Mouse (Mus musculus) c-Kit-positive CD71-positive TER-119-negative erythroid progenitor cells, embryonic 14.5 days (primary cell): ENCODE results near the gene Camk1d.

Experiments
- DNase-seq: peaks from one replicate; pipeline ENCODE4 v3.0.0-alpha.2; 2013; ENCODE audit warnings: low read depth

The Camk1d gene

DNA sequence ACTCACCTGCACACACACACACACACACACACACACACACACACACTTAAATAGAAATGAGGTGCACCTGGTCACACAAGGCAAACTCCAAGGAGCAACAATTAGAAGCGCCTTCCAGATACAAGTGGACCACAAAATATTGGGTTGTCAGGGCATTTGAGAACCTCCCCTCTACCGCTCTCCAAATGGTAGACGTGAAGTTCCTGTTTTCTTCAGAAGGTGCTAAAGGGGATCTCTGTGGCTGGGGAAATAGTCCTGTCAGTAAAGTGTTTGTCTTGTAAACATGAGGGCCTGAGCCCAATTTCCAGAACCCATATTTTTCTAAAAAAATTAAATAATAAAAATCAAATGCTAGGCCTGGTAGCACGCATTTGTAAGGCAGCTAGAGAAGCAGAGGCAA lies 4.4 kb downstream of the Camk1d start:
- no peak for DNase-seq

DNA sequence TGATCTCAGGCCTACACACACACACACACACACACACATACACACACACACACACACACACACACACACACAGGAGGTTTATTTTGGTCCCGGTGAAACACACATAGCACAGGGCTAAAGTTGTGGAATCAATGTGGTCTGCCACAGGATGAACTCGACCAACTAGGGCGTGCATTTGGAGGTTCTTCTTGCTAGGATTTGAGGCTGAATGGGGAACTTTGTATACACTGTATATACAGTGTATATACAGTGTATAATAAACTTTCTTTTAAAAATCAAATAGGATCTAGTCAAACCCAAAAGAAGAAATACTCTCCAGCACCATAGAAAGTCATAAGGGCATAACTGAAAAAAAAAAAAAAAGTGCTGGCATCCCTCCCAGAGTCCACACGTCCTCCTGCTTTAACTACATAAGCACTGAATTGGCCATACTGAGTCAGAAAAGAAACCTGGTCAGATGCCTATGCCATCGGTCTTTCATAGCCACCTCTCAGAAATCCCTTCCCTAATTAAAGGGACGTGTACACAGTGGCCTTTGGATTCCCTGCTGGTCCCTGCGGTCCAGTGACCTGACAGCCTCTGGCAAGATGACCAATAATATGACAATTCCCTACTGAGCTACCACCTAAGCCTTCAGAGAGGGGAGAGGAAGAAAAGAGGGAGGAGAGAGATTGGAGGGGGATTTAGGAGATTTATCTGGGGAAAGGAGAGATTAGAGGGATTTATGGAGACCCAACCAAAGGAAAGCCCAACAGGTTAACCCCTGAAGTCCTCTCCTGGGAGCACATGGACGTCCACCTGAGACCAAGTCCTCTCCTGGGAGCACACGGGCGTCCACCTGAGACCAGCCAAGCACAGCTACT lies 6.2 kb downstream of the Camk1d start:
- DNase-seq = no peak

- DNase-seq = no peak
These were observed 7.7 kb downstream of the Camk1d start for GRCm38 (mm10) chr2:5706618-5707017.

GRCm38 (mm10) chr2:5702370-5702769 lies 11.9 kb downstream of the Camk1d start:
- DNase-seq = no peak

- DNase-seq = no peak
These were observed 13.4 kb downstream of the Camk1d start for GRCm38 (mm10) chr2:5700931-5701330.

- DNase-seq = no peak
These were observed 15.9 kb downstream of the Camk1d start for GRCm38 (mm10) chr2:5698451-5698850.

DNA sequence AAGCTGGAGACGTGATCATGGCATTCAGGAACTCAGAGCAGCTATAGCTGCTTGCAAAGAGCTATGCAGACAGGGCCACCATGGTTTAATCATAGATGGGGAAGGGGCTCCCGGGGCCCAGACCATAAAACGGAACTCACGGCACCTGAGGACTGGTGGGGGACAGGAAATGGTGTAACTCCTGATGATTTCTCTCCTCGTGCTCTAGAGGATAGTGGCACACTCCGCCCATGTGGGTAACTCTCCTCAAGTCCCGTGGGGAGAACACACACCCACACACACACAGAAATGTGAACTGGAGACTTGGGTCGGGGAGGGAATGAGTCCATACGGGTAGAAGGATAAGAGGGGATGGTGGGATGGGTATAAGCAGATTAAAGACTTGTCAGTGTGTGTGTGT lies 20.2 kb downstream of the Camk1d start:
- no peak for DNase-seq

GRCm38 (mm10) chr2:5691729-5692128 lies 22.6 kb downstream of the Camk1d start:
- DNase-seq = no peak

- no peak for DNase-seq
These were observed 30.9 kb downstream of the Camk1d start for GRCm38 (mm10) chr2:5683366-5683765.

DNA sequence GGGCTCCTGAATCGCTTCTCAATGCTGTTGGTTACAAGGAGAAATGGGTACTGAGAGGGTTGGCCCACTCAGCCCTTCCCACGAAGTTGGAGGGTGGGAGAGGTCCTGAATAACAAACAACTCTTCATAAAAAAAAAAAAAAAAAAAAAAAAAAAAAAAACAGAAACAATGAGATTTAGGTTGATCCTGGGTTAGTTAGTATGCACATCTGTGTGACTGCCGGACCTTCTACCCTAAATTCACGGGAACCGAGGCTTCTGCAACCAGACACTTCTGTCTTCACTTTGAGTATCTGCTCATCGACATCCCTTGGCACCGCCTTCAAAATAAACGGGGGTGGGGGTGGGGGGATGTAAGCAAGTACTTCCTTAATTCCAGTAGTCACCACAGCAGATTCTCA lies 32.4 kb downstream of the Camk1d start:
- DNase-seq = no peak

- DNase-seq = no peak
These were observed 33.0 kb downstream of the Camk1d start for GRCm38 (mm10) chr2:5681302-5681701.

- DNase-seq = no peak
These were observed 35.3 kb downstream of the Camk1d start for GRCm38 (mm10) chr2:5679055-5679454.

DNA sequence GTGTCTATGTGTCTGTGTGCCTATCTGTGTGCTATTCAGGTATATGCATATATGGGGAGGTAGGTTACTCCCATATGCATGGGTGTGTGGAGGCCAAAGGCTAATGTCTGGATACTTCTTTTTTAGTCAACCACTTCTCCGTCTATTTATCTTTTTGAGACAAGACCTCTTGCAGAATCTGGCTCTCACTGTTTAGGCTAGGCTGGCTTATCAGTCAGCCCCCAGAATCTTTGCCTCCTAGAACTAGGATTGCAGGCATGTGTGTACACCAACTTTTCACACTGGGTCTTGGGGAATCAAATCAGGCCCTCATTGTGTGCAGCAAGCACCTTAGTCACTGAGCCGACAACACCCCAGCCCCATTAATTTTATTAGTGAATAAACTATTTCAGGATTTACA lies 36.8 kb downstream of the Camk1d start:
- DNase-seq = no peak

- DNase-seq = no peak
These were observed 37.5 kb downstream of the Camk1d start for GRCm38 (mm10) chr2:5676786-5677185.

GRCm38 (mm10) chr2:5676143-5676483 lies 38.2 kb downstream of the Camk1d start:
- DNase-seq = no peak

GRCm38 (mm10) chr2:5675431-5676142 lies 38.7 kb downstream of the Camk1d start:
- no peak for DNase-seq

GRCm38 (mm10) chr2:5674512-5674911 lies 39.8 kb downstream of the Camk1d start:
- DNase-seq = no peak

- no peak for DNase-seq
These were observed 40.5 kb downstream of the Camk1d start for GRCm38 (mm10) chr2:5673816-5674215.

DNA sequence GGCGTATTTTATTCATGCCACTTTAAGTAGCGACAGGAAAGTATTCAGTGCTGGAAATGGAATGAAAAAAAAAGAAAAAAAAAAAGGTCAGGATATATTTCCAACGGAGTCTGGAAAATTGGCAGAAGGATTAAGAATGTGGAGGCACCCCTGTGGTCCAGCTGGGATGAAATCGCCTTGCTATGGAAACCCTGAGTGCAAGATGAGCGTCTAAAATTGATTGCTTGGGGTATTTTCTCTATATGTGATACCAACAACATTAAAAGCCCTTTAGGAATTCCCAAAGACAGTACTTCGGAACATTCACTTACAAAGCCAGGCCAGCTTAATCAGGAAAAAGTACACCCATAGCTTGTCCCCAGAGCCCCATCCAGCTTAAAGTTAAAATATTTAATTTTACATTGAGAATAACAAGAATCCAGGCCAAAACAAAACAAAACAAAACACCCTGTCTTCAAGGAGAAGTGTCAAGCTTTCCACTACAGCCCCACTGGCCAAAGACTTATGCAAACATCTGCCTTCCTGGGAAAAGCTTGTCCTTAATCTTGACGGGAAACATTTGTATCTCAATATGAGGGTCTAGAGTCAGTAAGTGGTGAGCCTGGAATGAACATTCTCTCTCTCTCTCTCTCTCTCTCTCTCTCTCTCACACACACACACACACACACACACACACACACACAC lies 41.3 kb downstream of the Camk1d start:
- DNase-seq = no peak

GRCm38 (mm10) chr2:5670146-5670545 lies 44.2 kb downstream of the Camk1d start:
- DNase-seq = no peak

DNA sequence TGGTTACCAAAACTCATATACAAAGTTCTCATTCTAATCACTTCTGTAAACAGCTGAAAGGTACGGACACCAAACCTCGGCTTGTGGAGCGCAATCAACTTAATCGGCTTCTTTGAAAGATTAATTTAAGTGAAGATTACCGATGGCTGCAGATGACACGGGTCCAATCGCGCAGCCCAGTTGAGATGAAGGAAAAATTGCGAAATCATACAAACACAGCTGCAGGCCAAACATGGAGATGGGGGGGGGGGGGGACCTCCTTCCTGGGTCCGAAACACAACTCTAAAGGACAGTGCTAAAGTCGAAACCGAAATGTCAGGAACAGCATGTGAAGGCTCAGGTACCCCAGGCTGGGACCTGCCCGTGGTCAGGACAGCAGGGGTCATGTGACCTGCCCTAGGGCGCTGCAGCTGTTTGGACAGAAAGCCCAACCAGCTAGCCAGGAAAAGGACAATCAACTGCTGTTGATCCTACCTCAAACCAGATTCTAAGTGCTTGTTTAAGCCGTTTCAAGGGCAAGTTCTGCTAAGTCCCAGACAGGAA lies 44.7 kb downstream of the Camk1d start:
- no peak for DNase-seq

GRCm38 (mm10) chr2:5668940-5669339 lies 45.4 kb downstream of the Camk1d start:
- no peak for DNase-seq

DNA sequence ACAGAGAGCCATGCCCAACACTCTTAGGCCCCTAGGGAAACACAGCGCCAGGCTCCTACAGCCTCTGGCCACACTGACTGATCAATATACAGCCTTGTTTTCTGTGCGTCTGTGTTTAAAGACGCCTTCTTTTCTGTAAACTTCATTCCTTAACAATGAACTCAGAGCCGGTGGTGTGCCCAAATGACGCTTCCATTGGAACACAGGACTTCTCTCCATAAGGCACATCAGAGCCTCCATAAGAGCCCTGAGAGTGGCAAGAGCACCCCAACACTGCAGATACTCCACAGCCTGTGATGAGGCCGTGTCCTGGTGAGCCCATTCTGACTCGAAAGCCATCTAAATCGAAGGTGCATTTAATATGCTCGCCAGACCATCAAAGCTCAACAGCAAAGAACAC lies 50.8 kb downstream of the Camk1d start:
- no peak for DNase-seq
